Mouse (Mus musculus): ENCODE results near the gene Peak1.

- TF ChIP-seq EP300 (IDR thresholded peaks at IDR 0.05) (no peak), CTCF (IDR thresholded peaks at IDR 0.05) (no peak)
Observed at GRCm38 (mm10) chr9:56160341-56161141, 257.3 kb downstream of the Peak1 start.

Data from lung, postnatal 0 days (tissue).